Mouse (Mus musculus): ENCODE results near the gene Mgat3. TPM values are rescaled to one million over a fixed set of nuclear protein-coding genes. Genes with fewer than 3 reads are reported as not detected.

Mgat3 gene
- total and polyA plus RNA-seq, 3 experiments, result not detected

- TF ChIP-seq UBTF (IDR thresholded peaks at IDR 0.05; ENCODE audit: borderline replicate concordance, insufficient read depth, low read depth, low read length) (no peak), HCFC1 (IDR thresholded peaks at IDR 0.05; ENCODE audit: low read depth, low read length) (no peak), ZNF384 (IDR thresholded peaks at IDR 0.05; ENCODE audit: low read depth, low read length) (no peak), MEF2A (IDR thresholded peaks at IDR 0.05; ENCODE audit: extremely low read depth, insufficient replicate concordance, low read depth, low read length, poor library complexity, severe bottlenecking) (no peak), TAL1 (IDR thresholded peaks at IDR 0.05; ENCODE audit: low read length) (no peak), E2F4 (IDR thresholded peaks at IDR 0.05; ENCODE audit: borderline replicate concordance, low read depth, low read length) (no peak), MYB (IDR thresholded peaks at IDR 0.05; ENCODE audit: low read depth, low read length) (no peak), TCF12 (IDR thresholded peaks at IDR 0.05; ENCODE audit: low read depth, low read length) (no peak), ZC3H11A (IDR thresholded peaks at IDR 0.05; ENCODE audit: low read depth, low read length) (no peak)
- Histone ChIP-seq H3K27me3 (ENCODE audit: control insufficient read depth in 1 of 2, insufficient read depth in 2 of 2, low read length in 2 of 2) (no peaks in the 10 kb centered on the region), H3K4me3 (ENCODE audit: control insufficient read depth in 1 of 2, insufficient read depth in 1 of 2, low read depth in 2 of 2, low read length in 2 of 2) (no peak overlapping the region), H3K4me1 (ENCODE audit: control insufficient read depth in 1 of 2, insufficient read depth in 2 of 2, low read length in 2 of 2) (peaks cover 0 to 10% of the 10 kb centered on the region in 2 experiments; a peak in 2 of 4 replicates), H3K9me3 (replicated peaks; ENCODE audit: insufficient read depth, low read length) (no peaks in the 10 kb centered on the region), H3K36me3 (ENCODE audit: control insufficient read depth in 1 of 2, insufficient read depth in 2 of 2, low read length in 2 of 2) (no peaks in the 10 kb centered on the region), H3K27ac (ENCODE audit: control insufficient read depth, low read depth, low read length) (no peak overlapping the region), H3K79me2 (ENCODE audit: control insufficient read depth, insufficient read depth, low read length, poor library complexity) (no peaks in the 10 kb centered on the region), H3K9ac (ENCODE audit: control insufficient read depth, low read depth, low read length, poor library complexity, severe bottlenecking) (no peak overlapping the region)
- no peak for DNase-seq (ENCODE audit: low read depth, low spot score)
Observed at GRCm38 (mm10) chr15:80173781-80174597, 468 bp downstream of the Mgat3 start.

GRCm38 (mm10) chr15:80174598-80174875, 1.0 kb downstream of the Mgat3 start:
- no peak for TF ChIP-seq POLR2A (IDR thresholded peaks at IDR 0.05; ENCODE audit: control insufficient read depth in 1 of 2, insufficient read depth in 1 of 2, low read depth in 1 of 2, low read length in 2 of 2, poor library complexity in 1 of 2)
- no peak for TF ChIP-seq ZMIZ1 (IDR thresholded peaks at IDR 0.05; ENCODE audit: low read depth, low read length)
- no peak for TF ChIP-seq UBTF (IDR thresholded peaks at IDR 0.05; ENCODE audit: borderline replicate concordance, insufficient read depth, low read depth, low read length)
- no peak for TF ChIP-seq NELFE (IDR thresholded peaks at IDR 0.05; ENCODE audit: low read depth, low read length)
- TF ChIP-seq ZKSCAN1 (IDR thresholded peaks at IDR 0.05; ENCODE audit: low read depth, low read length), result no peak
- TF ChIP-seq JUND (IDR thresholded peaks at IDR 0.05; ENCODE audit: low read depth, low read length), result no peak
- TF ChIP-seq KAT2A (conservative IDR thresholded peaks at IDR 0.05; ENCODE audit: low read depth, low read length), result no peak
- TF ChIP-seq USF1 (IDR thresholded peaks at IDR 0.05; ENCODE audit: low read depth, low read length), result no peak
- TF ChIP-seq ETS1 (IDR thresholded peaks at IDR 0.05; ENCODE audit: low read depth, low read length), result no peak
- TF ChIP-seq SIN3A (IDR thresholded peaks at IDR 0.05; ENCODE audit: low read length), result no peak
- TF ChIP-seq USF2 (IDR thresholded peaks at IDR 0.05; ENCODE audit: borderline replicate concordance in 1 of 2, insufficient read depth in 1 of 2, low read depth in 1 of 2, low read length in 2 of 2), result no peak
- TF ChIP-seq HCFC1 (IDR thresholded peaks at IDR 0.05; ENCODE audit: low read depth, low read length), result no peak
- no peak for TF ChIP-seq ZNF384 (IDR thresholded peaks at IDR 0.05; ENCODE audit: low read depth, low read length)
- TF ChIP-seq MYB (IDR thresholded peaks at IDR 0.05; ENCODE audit: low read depth, low read length), result no peak
- no peak for TF ChIP-seq BHLHE40 (IDR thresholded peaks at IDR 0.05; ENCODE audit: borderline replicate concordance, low read depth, low read length)
- no peak for TF ChIP-seq MXI1 (IDR thresholded peaks at IDR 0.05; ENCODE audit: low read depth, low read length)
- TF ChIP-seq CHD1 (IDR thresholded peaks at IDR 0.05; ENCODE audit: low read depth, low read length), result no peak
- H3K9ac ChIP-seq (ENCODE audit: control insufficient read depth, low read depth, low read length, poor library complexity, severe bottlenecking), result no peak overlapping the region
- no peaks in the 10 kb centered on the region for H3K36me3 ChIP-seq (ENCODE audit: control insufficient read depth in 1 of 2, insufficient read depth in 2 of 2, low read length in 2 of 2)
- H3K4me3 ChIP-seq (ENCODE audit: control insufficient read depth in 1 of 2, insufficient read depth in 1 of 2, low read depth in 2 of 2, low read length in 2 of 2), result no peak overlapping the region
- H3K27ac ChIP-seq (ENCODE audit: control insufficient read depth, low read depth, low read length), result no peak overlapping the region
- DNase-seq (ENCODE audit: low read depth, low spot score), result no peak
- no peaks in the 10 kb centered on the region for H3K9me3 ChIP-seq (replicated peaks; ENCODE audit: insufficient read depth, low read length)
- no peaks in the 10 kb centered on the region for H3K79me2 ChIP-seq (ENCODE audit: control insufficient read depth, insufficient read depth, low read length, poor library complexity)
- H3K4me1 ChIP-seq (ENCODE audit: control insufficient read depth in 1 of 2, insufficient read depth in 2 of 2, low read length in 2 of 2), result peaks cover 0 to 10% of the 10 kb centered on the region in 2 experiments; a peak in 2 of 4 replicates
- H3K27me3 ChIP-seq (ENCODE audit: control insufficient read depth in 1 of 2, insufficient read depth in 2 of 2, low read length in 2 of 2), result no peaks in the 10 kb centered on the region
